ENCODE assay signal across 8 mouse cellular contexts in the genomic region with DNA sequence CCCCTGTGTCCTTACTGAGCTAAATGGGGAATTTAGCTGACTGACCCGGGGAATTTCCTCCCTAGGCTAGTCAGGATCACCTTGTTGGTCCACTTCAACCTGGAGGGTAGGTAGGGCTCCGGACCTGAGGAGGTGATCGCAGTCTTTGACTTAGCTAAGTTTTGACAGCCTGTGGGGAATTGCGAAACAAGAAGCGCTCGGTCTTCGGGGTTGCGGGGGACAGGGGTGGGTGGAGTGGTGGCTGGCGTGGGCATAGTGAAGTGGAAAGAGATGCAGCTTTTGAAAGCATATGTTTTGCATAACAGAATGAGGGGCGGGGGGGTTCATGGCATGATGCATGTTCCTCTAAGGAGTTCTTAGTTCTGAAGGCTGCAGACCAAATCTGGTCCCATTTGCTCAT. TPM values are rescaled to one million over a fixed set of nuclear protein-coding genes. Genes with fewer than 3 reads are reported as not detected.
DNase-seq lines count a peak whose midpoint lies in the region; ATAC-seq and TF ChIP-seq lines count a peak whose summit lies in the region.

No protein-coding gene starts in this region.

- TF ChIP-seq CTCF in heart, adult 2 months (IDR thresholded peaks at IDR 0.05): no peak
- TF ChIP-seq CTCF in Patski (IDR thresholded peaks at IDR 0.05): no peak

- CTCF ChIA-PET in Patski (lab: Charles Lee): interaction anchor here (0.9 to 2.1 kb wide), 3 partner anchors 23 to 199 kb away, joined by 3 to 5 read pairs (median 3); no protein-coding TSS in a partner anchor

- H3K27ac ChIP-seq in heart, adult 2 months: peak overlapping the region; percentile 93
- peak overlapping the region; percentile 94 for H3K27ac ChIP-seq in heart, embryonic 10.5 days
- peak overlapping the region; percentile 88 for H3K27ac ChIP-seq in limb, embryonic 15.5 days
- no peak overlapping the region for H3K27ac ChIP-seq in midbrain, embryonic 13.5 days

- H3K4me1 ChIP-seq in heart, adult 2 months (ENCODE audit: control insufficient read depth, insufficient read depth, low read length): peaks cover 1% of the 10 kb centered on the region; the same call in 1 of the 2 replicates
- H3K4me1 ChIP-seq in heart, embryonic 10.5 days: peaks cover 8% of the 10 kb centered on the region; the same call in 1 of the 2 replicates
- peaks cover 9% of the 10 kb centered on the region; the same call in 1 of the 2 replicates for H3K4me1 ChIP-seq in limb, embryonic 15.5 days
- H3K4me1 ChIP-seq in midbrain, embryonic 13.5 days (replicated peaks): peaks cover 11% of the 10 kb centered on the region

- DNase-seq in heart, adult 2 months: peak; percentile 39 to 49
- DNase-seq in heart, adult 9 months (ENCODE audit: low spot score in 2 of 2): no peak
- no peak for DNase-seq in Patski (ENCODE audit: low read depth, low spot score)
- no peak for DNase-seq in heart, embryonic 10.5 days (ENCODE audit: low spot score)
- no peak for DNase-seq in urinary bladder, postnatal 10 days (ENCODE audit: low spot score)
- no peak for DNase-seq in urinary bladder, postnatal 25 days (ENCODE audit: low spot score)

- ATAC-seq in Patski: peak; percentile 3
- ATAC-seq in limb, embryonic 15.5 days (ENCODE audit: insufficient number of reproducible peaks, low FRiP score, low TSS enrichment, low read depth): no peak
- ATAC-seq in midbrain, embryonic 13.5 days: peak; percentile 7

- no peaks in the 10 kb centered on the region for H3K79me2 ChIP-seq in heart, adult 2 months (replicated peaks; ENCODE audit: control insufficient read depth, insufficient read depth, low read length)

- TF ChIP-seq POLR2A in heart, adult 2 months (IDR thresholded peaks at IDR 0.05; ENCODE audit: insufficient read depth, low read depth, low read length): no peak

- H3K27me3 ChIP-seq in heart, adult 2 months (ENCODE audit: control insufficient read depth, insufficient read depth, low read length): no peaks in the 10 kb centered on the region
- H3K27me3 ChIP-seq in Patski: no peaks in the 10 kb centered on the region
- no peaks in the 10 kb centered on the region for H3K27me3 ChIP-seq in heart, embryonic 10.5 days (ENCODE audit: insufficient read depth, poor library complexity, severe bottlenecking)
- H3K27me3 ChIP-seq in limb, embryonic 15.5 days: no peaks in the 10 kb centered on the region
- H3K27me3 ChIP-seq in midbrain, embryonic 13.5 days: peaks cover 2% of the 10 kb centered on the region; the same call in 1 of the 2 replicates

- H3K36me3 ChIP-seq in heart, adult 2 months (ENCODE audit: control insufficient read depth, insufficient read depth, low read length): no peaks in the 10 kb centered on the region
- H3K36me3 ChIP-seq in heart, embryonic 10.5 days: peaks cover 37% of the 10 kb centered on the region
- peaks cover 23% of the 10 kb centered on the region for H3K36me3 ChIP-seq in limb, embryonic 15.5 days
- peaks cover 25% of the 10 kb centered on the region for H3K36me3 ChIP-seq in midbrain, embryonic 13.5 days

- H3K9me3 ChIP-seq in heart, embryonic 10.5 days: no peaks in the 10 kb centered on the region
- H3K9me3 ChIP-seq in limb, embryonic 15.5 days: no peaks in the 10 kb centered on the region
- H3K9me3 ChIP-seq in midbrain, embryonic 13.5 days: no peaks in the 10 kb centered on the region

- no peak for TF ChIP-seq EP300 in heart, adult 2 months (IDR thresholded peaks at IDR 0.05; ENCODE audit: insufficient read depth, low read depth, low read length)

- 2% methylated on average over 10 of the region's 10 CpGs for WGBS in heart, adult 2 months
- WGBS in heart, embryonic 10.5 days: 5% methylated on average over 10 of the region's 10 CpGs
- WGBS in limb, embryonic 15.5 days: 3% methylated on average over 10 of the region's 10 CpGs
- 4% methylated on average over 10 of the region's 10 CpGs for WGBS in midbrain, embryonic 13.5 days

- POLR2A ChIA-PET in Patski (lab: Charles Lee): interaction anchor here (0.6 kb wide), 1 partner anchor 911 kb away, joined by 4 read pairs; no protein-coding TSS in a partner anchor

- intact Hi-C loops in heart, adult 2 months (cut with DNase I): loop anchor here (1.0 kb wide), 1 partner anchor 29 kb away; the partner anchor contains the start of gene Fbxl3

- peak overlapping the region; percentile 98 for H3K9ac ChIP-seq in heart, adult 2 months (ENCODE audit: low read depth, low read length)
- H3K9ac ChIP-seq in limb, embryonic 15.5 days: peak overlapping the region; percentile 66
- peak overlapping the region; percentile 82 for H3K9ac ChIP-seq in midbrain, embryonic 13.5 days (replicated peaks)

- in situ Hi-C loops in Patski (cut with MboI; ENCODE audit: low pct_unique_long_range_greater_than_20kb): no loop called here

- peak overlapping the region; percentile 71 for H3K4me3 ChIP-seq in heart, adult 2 months
- peak overlapping the region; percentile 79 for H3K4me3 ChIP-seq in heart, embryonic 10.5 days
- peak overlapping the region; percentile 71 for H3K4me3 ChIP-seq in limb, embryonic 15.5 days
- peak overlapping the region; percentile 70 for H3K4me3 ChIP-seq in midbrain, embryonic 13.5 days (replicated peaks)

- H3K4me2 ChIP-seq in limb, embryonic 15.5 days: peak overlapping the region; percentile 80
- peak overlapping the region; percentile 77 for H3K4me2 ChIP-seq in midbrain, embryonic 13.5 days (replicated peaks)

RNA-seq across cellular contexts. Expression of gene Cln5, which starts 0.8 kb away (rescaled TPM):
- total RNA-seq in heart, adult 2 months (2021): 10 to 100 TPM; 19.1 to 20.3 TPM
- polyA plus RNA-seq in heart, adult 2 months (2012; rRNA removed): 12.7 and 23.9 TPM in 2 replicates
- polyA plus RNA-seq in Patski (2021): 33.2 TPM
- polyA plus RNA-seq in heart, embryonic 10.5 days (2016; fragmentation: Nextera tagmentation; extraction: Ambion mirVana): 28.3 and 30.5 TPM in 2 replicates
- polyA plus RNA-seq in limb, embryonic 15.5 days (2015; fragmentation: Nextera tagmentation; extraction: Ambion mirVana): 33.5 and 35.2 TPM in 2 replicates
- polyA plus RNA-seq in midbrain, embryonic 13.5 days (2015; fragmentation: Nextera tagmentation; extraction: Ambion mirVana): 12.9 and 13.8 TPM in 2 replicates

RNA-seq across cellular contexts. Expression of gene Acod1, which starts 24.0 kb away (rescaled TPM):
- total RNA-seq in heart, adult 2 months (2021): not detected
- polyA plus RNA-seq in heart, adult 2 months (2012; rRNA removed): 0.08 and 0.09 TPM in 2 replicates
- polyA plus RNA-seq in Patski (2021): 0.06 TPM
- 0.08 TPM in 1 of 2 replicates, not detected in the other for polyA plus RNA-seq in heart, embryonic 10.5 days (2016; fragmentation: Nextera tagmentation; extraction: Ambion mirVana)
- not detected in 2 replicates for polyA plus RNA-seq in limb, embryonic 15.5 days (2015; fragmentation: Nextera tagmentation; extraction: Ambion mirVana)
- not detected in 2 replicates for polyA plus RNA-seq in midbrain, embryonic 13.5 days (2015; fragmentation: Nextera tagmentation; extraction: Ambion mirVana)

RNA-seq across cellular contexts. Expression of gene Fbxl3, which starts 28.6 kb away (rescaled TPM):
- total RNA-seq in heart, adult 2 months (2021): 10 to 100 TPM; 51.8 to 59.7 TPM
- polyA plus RNA-seq in heart, adult 2 months (2012; rRNA removed): 67.0 and 114 TPM in 2 replicates
- 59.6 TPM for polyA plus RNA-seq in Patski (2021)
- polyA plus RNA-seq in heart, embryonic 10.5 days (2016; fragmentation: Nextera tagmentation; extraction: Ambion mirVana): 18.4 TPM in 2 replicates
- polyA plus RNA-seq in limb, embryonic 15.5 days (2015; fragmentation: Nextera tagmentation; extraction: Ambion mirVana): 21.6 and 26.7 TPM in 2 replicates
- polyA plus RNA-seq in midbrain, embryonic 13.5 days (2015; fragmentation: Nextera tagmentation; extraction: Ambion mirVana): 21.7 and 23.8 TPM in 2 replicates

Comparison
In these comparisons a context has a peak if more than half of its experiments do, and no peak if none do; other contexts are left out.
1. DNase-seq: peak in heart, adult 2 months (2 of 2); none in heart, adult 9 months (0 of 2), Patski (single experiment), heart, embryonic 10.5 days (single experiment), urinary bladder, postnatal 10 days (single experiment) and urinary bladder, postnatal 25 days (single experiment).
2. Peak in every context shown above with its lines, with median percentiles within 50 percentile points of each other: H3K4me3 ChIP-seq and H3K9ac ChIP-seq.